Mouse (Mus musculus) small intestine, adult 2 months (tissue): ENCODE measurements around the gene Dot1l.

Experiments
- CTCF ChIP-seq: fragments of 200-500 bp; IDR thresholded peaks from 2 replicates; pipeline ENCODE4 v1.5.1; 2012; ENCODE audit warnings: low read depth, mild to moderate bottlenecking, control low read depth, inconsistent platforms, low read length, moderate library complexity, mixed read lengths; ENCODE audit not compliant: insufficient replicate concordance, insufficient read length; ENCODE audit errors: extremely low read depth
- POLR2A ChIP-seq: fragments of 200-500 bp; IDR thresholded peaks from 2 replicates; pipeline ENCODE4 v1.6.1; 2012; ENCODE audit warnings: low read depth, mild to moderate bottlenecking, control low read depth, inconsistent platforms, low read length, moderate library complexity

DNA sequence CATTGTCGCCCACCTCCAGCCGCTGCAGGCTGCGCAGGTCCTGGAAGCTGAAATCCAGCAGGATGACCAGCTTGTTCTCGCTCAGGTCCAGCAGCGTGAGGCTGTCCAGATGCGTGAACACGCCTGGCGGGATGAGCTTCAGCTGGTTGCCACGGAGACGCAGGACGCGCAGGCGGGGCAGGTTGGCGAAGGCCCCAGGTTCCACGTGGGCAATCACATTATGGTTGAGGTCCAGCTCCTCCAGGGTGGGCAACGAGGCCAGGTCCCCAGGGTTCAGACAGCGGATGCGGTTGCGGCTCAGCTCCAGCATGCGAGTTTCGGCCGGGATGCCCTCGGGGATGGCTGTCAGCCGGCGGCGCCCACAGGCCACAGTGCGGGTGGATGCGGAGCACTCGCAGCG is 80.6 kb downstream of the Dot1l start:
- no peak for TF ChIP-seq CTCF
- TF ChIP-seq POLR2A, result no peak
